Mouse (Mus musculus): Measurements from ENCODE around the gene AA467197. TPM values are rescaled to one million over a fixed set of nuclear protein-coding genes. Genes with fewer than 3 reads are reported as not detected.

Gene AA467197
- 0.47 TPM in 1 of 2 replicates, not detected in the other for polyA plus RNA-seq (2014; fragmentation: Nextera tagmentation; extraction: Ambion mirVana)

- Histone ChIP-seq H3K4me1 (ENCODE audit: control insufficient read depth, insufficient read depth, low read length) (no peaks in the 10 kb centered on the region; the same call in 1 of the 2 replicates), H3K9ac (ENCODE audit: low read depth, low read length) (peak within 1 kb of the TSS; percentile 58; the same call in 1 of the 2 replicates), H3K4me2 (ENCODE audit: low read depth, low read length) (peak within 1 kb of the TSS; percentile 78), H3K27me3 (replicated peaks; ENCODE audit: control insufficient read depth, insufficient read depth, low read length) (peaks cover 14% of the 10 kb centered on the region), H3K27ac (replicated peaks; ENCODE audit: low read depth, low read length) (no peak within 1 kb of the TSS), H3K4me3 (ENCODE audit: low read depth, low read length) (peak within 1 kb of the TSS; percentile 41), H3K36me3 (ENCODE audit: control insufficient read depth, insufficient read depth, low read length) (peaks cover 9% of the 10 kb centered on the region; the same call in 1 of the 2 replicates), H3K9me3 (ENCODE audit: control insufficient read depth, low read length) (no peaks in the 10 kb centered on the region)
- no peak for ATAC-seq (ENCODE audit: low read depth)
- 42% methylated on average over 3 of the region's 3 CpGs for WGBS
- DNase-seq (ENCODE audit: low spot score), result no peak
Measured at GRCm38 (mm10) chr2:122636686-122637085, at the start of gene AA467197. AA467197 (plus strand) TSS chr2:122636986.

GRCm38 (mm10) chr2:122587861-122588519 is 48.8 kb upstream of the AA467197 start:
- WGBS, result 75% methylated on average over 8 of the region's 8 CpGs
- no peaks in the 10 kb centered on the region for H3K36me3 ChIP-seq (ENCODE audit: control insufficient read depth, insufficient read depth, low read length)

GRCm38 (mm10) chr2:122590351-122590750 is 46.4 kb upstream of the AA467197 start:
- no peak overlapping the region for H3K9ac ChIP-seq (ENCODE audit: low read depth, low read length)
- 70% methylated on average over 1 of the region's 1 CpGs for WGBS
- no peak overlapping the region for H3K4me3 ChIP-seq (ENCODE audit: low read depth, low read length)
- H3K27me3 ChIP-seq (replicated peaks; ENCODE audit: control insufficient read depth, insufficient read depth, low read length), result no peaks in the 10 kb centered on the region
- no peaks in the 10 kb centered on the region for H3K36me3 ChIP-seq (ENCODE audit: control insufficient read depth, insufficient read depth, low read length)
- ATAC-seq (ENCODE audit: low read depth) (no peak), DNase-seq (ENCODE audit: low spot score) (no peak)
- H3K9me3 ChIP-seq (ENCODE audit: control insufficient read depth, low read length), result no peaks in the 10 kb centered on the region
- no peak overlapping the region for H3K27ac ChIP-seq (replicated peaks; ENCODE audit: low read depth, low read length)
- no peaks in the 10 kb centered on the region for H3K4me1 ChIP-seq (ENCODE audit: control insufficient read depth, insufficient read depth, low read length)
- H3K4me2 ChIP-seq (ENCODE audit: low read depth, low read length), result no peak overlapping the region

More at GRCm38 (mm10) chr2:122587861-122588519, 48.8 kb upstream of the AA467197 start:
- H3K4me2 ChIP-seq (ENCODE audit: low read depth, low read length), result no peak overlapping the region
- no peaks in the 10 kb centered on the region for H3K9me3 ChIP-seq (ENCODE audit: control insufficient read depth, low read length)
- no peak for ATAC-seq (ENCODE audit: low read depth)
- H3K4me3 ChIP-seq (ENCODE audit: low read depth, low read length), result no peak overlapping the region
- H3K9ac ChIP-seq (ENCODE audit: low read depth, low read length), result no peak overlapping the region
- H3K27ac ChIP-seq (replicated peaks; ENCODE audit: low read depth, low read length), result no peak overlapping the region
- no peaks in the 10 kb centered on the region for H3K27me3 ChIP-seq (replicated peaks; ENCODE audit: control insufficient read depth, insufficient read depth, low read length)
- DNase-seq (ENCODE audit: low spot score), result peak; percentile 32
- no peaks in the 10 kb centered on the region for H3K4me1 ChIP-seq (ENCODE audit: control insufficient read depth, insufficient read depth, low read length)

- Histone ChIP-seq H3K4me1 (ENCODE audit: control insufficient read depth, insufficient read depth, low read length) (no peaks in the 10 kb centered on the region), H3K27ac (replicated peaks; ENCODE audit: low read depth, low read length) (no peak overlapping the region), H3K9me3 (ENCODE audit: control insufficient read depth, low read length) (no peaks in the 10 kb centered on the region), H3K9ac (ENCODE audit: low read depth, low read length) (no peak overlapping the region), H3K36me3 (ENCODE audit: control insufficient read depth, insufficient read depth, low read length) (no peaks in the 10 kb centered on the region), H3K27me3 (replicated peaks; ENCODE audit: control insufficient read depth, insufficient read depth, low read length) (no peaks in the 10 kb centered on the region), H3K4me2 (ENCODE audit: low read depth, low read length) (no peak overlapping the region), H3K4me3 (ENCODE audit: low read depth, low read length) (no peak overlapping the region)
- DNase-seq (ENCODE audit: low spot score) (no peak), ATAC-seq (ENCODE audit: low read depth) (no peak)
- WGBS, result 63% methylated on average over 2 of the region's 2 CpGs
Measured at GRCm38 (mm10) chr2:122591213-122591612, 45.6 kb upstream of the AA467197 start.

- ATAC-seq (ENCODE audit: low read depth) (no peak), DNase-seq (ENCODE audit: low spot score) (no peak)
- no peak overlapping the region for H3K27ac ChIP-seq (replicated peaks; ENCODE audit: low read depth, low read length)
- H3K4me2 ChIP-seq (ENCODE audit: low read depth, low read length), result no peak overlapping the region
- no peaks in the 10 kb centered on the region for H3K36me3 ChIP-seq (ENCODE audit: control insufficient read depth, insufficient read depth, low read length)
- no peak overlapping the region for H3K4me3 ChIP-seq (ENCODE audit: low read depth, low read length)
- no peaks in the 10 kb centered on the region for H3K4me1 ChIP-seq (ENCODE audit: control insufficient read depth, insufficient read depth, low read length)
- H3K9ac ChIP-seq (ENCODE audit: low read depth, low read length), result no peak overlapping the region
- no peaks in the 10 kb centered on the region for H3K27me3 ChIP-seq (replicated peaks; ENCODE audit: control insufficient read depth, insufficient read depth, low read length)
- H3K9me3 ChIP-seq (ENCODE audit: control insufficient read depth, low read length), result no peaks in the 10 kb centered on the region
- 87% methylated on average over 16 of the region's 16 CpGs for WGBS
Measured at GRCm38 (mm10) chr2:122595461-122595860, 41.3 kb upstream of the AA467197 start.

GRCm38 (mm10) chr2:122599736-122600135 is 37.0 kb upstream of the AA467197 start:
- Histone ChIP-seq H3K9me3 (ENCODE audit: control insufficient read depth, low read length) (no peaks in the 10 kb centered on the region), H3K36me3 (ENCODE audit: control insufficient read depth, insufficient read depth, low read length) (no peaks in the 10 kb centered on the region), H3K4me1 (ENCODE audit: control insufficient read depth, insufficient read depth, low read length) (no peaks in the 10 kb centered on the region), H3K4me2 (ENCODE audit: low read depth, low read length) (no peak overlapping the region), H3K27me3 (replicated peaks; ENCODE audit: control insufficient read depth, insufficient read depth, low read length) (no peaks in the 10 kb centered on the region), H3K27ac (replicated peaks; ENCODE audit: low read depth, low read length) (no peak overlapping the region), H3K4me3 (ENCODE audit: low read depth, low read length) (no peak overlapping the region), H3K9ac (ENCODE audit: low read depth, low read length) (no peak overlapping the region)
- ATAC-seq (ENCODE audit: low read depth) (no peak), DNase-seq (ENCODE audit: low spot score) (no peak)
- 80% methylated on average over 2 of the region's 2 CpGs for WGBS

GRCm38 (mm10) chr2:122601354-122601753 is 35.4 kb upstream of the AA467197 start:
- no peaks in the 10 kb centered on the region for H3K4me1 ChIP-seq (ENCODE audit: control insufficient read depth, insufficient read depth, low read length)
- H3K36me3 ChIP-seq (ENCODE audit: control insufficient read depth, insufficient read depth, low read length), result no peaks in the 10 kb centered on the region
- H3K27me3 ChIP-seq (replicated peaks; ENCODE audit: control insufficient read depth, insufficient read depth, low read length), result no peaks in the 10 kb centered on the region
- H3K9ac ChIP-seq (ENCODE audit: low read depth, low read length), result no peak overlapping the region
- H3K4me3 ChIP-seq (ENCODE audit: low read depth, low read length), result no peak overlapping the region
- H3K4me2 ChIP-seq (ENCODE audit: low read depth, low read length), result no peak overlapping the region
- no peaks in the 10 kb centered on the region for H3K9me3 ChIP-seq (ENCODE audit: control insufficient read depth, low read length)
- ATAC-seq (ENCODE audit: low read depth), result no peak
- no peak overlapping the region for H3K27ac ChIP-seq (replicated peaks; ENCODE audit: low read depth, low read length)
- 80% methylated on average over 2 of the region's 2 CpGs for WGBS
- DNase-seq (ENCODE audit: low spot score), result no peak

- Histone ChIP-seq H3K4me3 (ENCODE audit: low read depth, low read length) (no peak overlapping the region), H3K36me3 (ENCODE audit: control insufficient read depth, insufficient read depth, low read length) (no peaks in the 10 kb centered on the region), H3K27me3 (replicated peaks; ENCODE audit: control insufficient read depth, insufficient read depth, low read length) (no peaks in the 10 kb centered on the region; the same call in 1 of the 2 replicates), H3K9ac (ENCODE audit: low read depth, low read length) (no peak overlapping the region), H3K27ac (replicated peaks; ENCODE audit: low read depth, low read length) (no peak overlapping the region), H3K4me2 (ENCODE audit: low read depth, low read length) (no peak overlapping the region), H3K4me1 (ENCODE audit: control insufficient read depth, insufficient read depth, low read length) (no peaks in the 10 kb centered on the region), H3K9me3 (ENCODE audit: control insufficient read depth, low read length) (no peaks in the 10 kb centered on the region)
- DNase-seq (ENCODE audit: low spot score), result no peak
- no peak for ATAC-seq (ENCODE audit: low read depth)
- WGBS, result 79% methylated on average over 5 of the region's 5 CpGs
Measured at GRCm38 (mm10) chr2:122605829-122606228, 31.0 kb upstream of the AA467197 start.

- Histone ChIP-seq H3K36me3 (ENCODE audit: control insufficient read depth, insufficient read depth, low read length) (no peaks in the 10 kb centered on the region), H3K4me3 (ENCODE audit: low read depth, low read length) (no peak overlapping the region), H3K27me3 (replicated peaks; ENCODE audit: control insufficient read depth, insufficient read depth, low read length) (peaks cover 6% of the 10 kb centered on the region), H3K9me3 (ENCODE audit: control insufficient read depth, low read length) (no peaks in the 10 kb centered on the region), H3K4me2 (ENCODE audit: low read depth, low read length) (no peak overlapping the region), H3K9ac (ENCODE audit: low read depth, low read length) (no peak overlapping the region), H3K4me1 (ENCODE audit: control insufficient read depth, insufficient read depth, low read length) (peaks cover 6% of the 10 kb centered on the region; the same call in 1 of the 2 replicates), H3K27ac (replicated peaks; ENCODE audit: low read depth, low read length) (no peak overlapping the region)
- no peak for ATAC-seq (ENCODE audit: low read depth)
- no peak for DNase-seq (ENCODE audit: low spot score)
- 72% methylated on average over 9 of the region's 9 CpGs for WGBS
Measured at GRCm38 (mm10) chr2:122608820-122609219, 28.0 kb upstream of the AA467197 start.
